14 mouse cellular contexts compared by ENCODE assay signal in the genomic region with DNA sequence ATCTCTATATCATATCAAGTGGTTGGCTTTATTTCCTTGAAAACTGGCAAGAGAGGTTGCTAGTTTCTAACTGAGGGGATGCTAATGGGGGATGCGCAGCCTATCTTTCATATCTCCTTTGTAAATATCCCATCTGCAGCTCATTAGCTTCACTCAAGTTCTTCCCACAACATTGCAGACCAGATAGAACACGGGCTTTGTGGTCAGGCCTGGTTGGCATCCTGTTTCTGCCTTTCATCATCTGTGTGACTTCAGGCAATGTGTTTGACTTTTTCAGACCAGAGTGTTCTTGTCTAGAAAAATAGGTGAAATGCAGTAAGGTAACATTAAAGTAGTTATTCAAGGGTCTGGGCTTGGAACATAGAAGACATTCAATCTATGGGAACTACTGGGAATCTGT.
"Had no signal": no experiment of that assay in that cellular context is flagged by ENCODE, and none has a peak within 500 bp of the region (broad histone marks: within the 10 kb centered on the region; RNA-seq: fewer than 3 reads in every experiment).

No protein-coding gene starts in this region.

- DNase-seq: lung, adult 18-20 months; lung, embryonic 14.5 days; lung, postnatal 10 days; lung, postnatal 4 days; midbrain, embryonic 14.5 days; retina, postnatal 1 day; right cerebral cortex, adult 18-20 months; right cerebral cortex, postnatal 25 days; right cerebral cortex, postnatal 4 days; spleen, adult 18-20 months; thymus, adult 2 months; thymus, postnatal 25 days; thymus, postnatal 4 days had no signal

- ATAC-seq: midbrain, embryonic 16.5 days had no signal
